In the genomic region with DNA sequence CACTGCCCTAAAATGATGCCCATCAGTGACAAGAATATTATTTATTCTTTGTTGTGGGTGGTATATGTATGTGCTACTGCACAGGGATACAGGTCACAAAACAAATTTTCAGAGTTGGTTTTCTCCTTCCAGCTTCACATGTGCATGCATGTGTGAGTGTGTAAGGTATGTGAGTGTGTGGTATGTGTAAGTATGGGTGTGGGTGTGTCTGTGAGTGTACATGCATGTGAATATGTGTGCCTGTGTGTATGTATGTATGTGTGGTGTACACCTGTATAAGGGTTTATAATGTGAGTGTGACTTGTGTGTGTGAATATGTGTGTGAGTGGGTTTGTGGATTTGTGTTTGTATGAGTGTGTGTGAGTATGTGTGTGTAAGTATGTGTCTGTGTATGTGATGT, we compare ENCODE assay signal across 23 mouse cellular contexts. TPM values are rescaled to one million over a fixed set of nuclear protein-coding genes. Genes with fewer than 3 reads are reported as not detected.
DNase-seq lines count a peak whose midpoint lies in the region; ATAC-seq and TF ChIP-seq lines count a peak whose summit lies in the region.
"Had no signal": no experiment of that assay in that cellular context is flagged by ENCODE, and none has a peak within 500 bp of the region (broad histone marks: within the 10 kb centered on the region; RNA-seq: fewer than 3 reads in every experiment).

No protein-coding gene starts in this region.

- H3K27ac ChIP-seq in forebrain, embryonic 13.5 days = no peak overlapping the region
- no peak overlapping the region for H3K27ac ChIP-seq in forebrain, postnatal 0 days (ENCODE audit: low read depth, low read length)
- H3K27ac ChIP-seq in limb, embryonic 11.5 days (replicated peaks; ENCODE audit: low read depth, low read length) = no peak overlapping the region
- H3K27ac ChIP-seq in limb, embryonic 10.5 days = no peak overlapping the region
- H3K27ac ChIP-seq: kidney, postnatal 0 days; limb, embryonic 15.5 days; liver, embryonic 14.5 days; macrophage had no signal

- no peak overlapping the region for H3K4me3 ChIP-seq in forebrain, embryonic 13.5 days
- H3K4me3 ChIP-seq in forebrain, postnatal 0 days (ENCODE audit: low read depth, low read length) = no peak overlapping the region
- no peak overlapping the region for H3K4me3 ChIP-seq in limb, embryonic 11.5 days (ENCODE audit: low read depth, low read length)
- H3K4me3 ChIP-seq in limb, embryonic 10.5 days = no peak overlapping the region
- H3K4me3 ChIP-seq: limb, embryonic 15.5 days had no signal

- ATAC-seq in forebrain, embryonic 13.5 days = 0 out of 2 replicates have a peak, but pooled peaks have one; percentile 16
- ATAC-seq in forebrain, postnatal 0 days = no peak
- ATAC-seq in limb, embryonic 11.5 days (ENCODE audit: insufficient number of reproducible peaks, low FRiP score, low TSS enrichment, low read depth) = peak; percentile 38; the same call in 1 of the 2 replicates
- ATAC-seq: CD4-positive, CD25-positive, alpha-beta regulatory T cell, adult 4 months; forebrain, embryonic 16.5 days; intestine, embryonic 16.5 days had no signal

- no peak overlapping the region for H3K9ac ChIP-seq in forebrain, embryonic 13.5 days
- H3K9ac ChIP-seq in forebrain, postnatal 0 days = no peak overlapping the region
- H3K9ac ChIP-seq in limb, embryonic 11.5 days (ENCODE audit: low read length) = no peak overlapping the region
- H3K9ac ChIP-seq: limb, embryonic 15.5 days; liver, embryonic 14.5 days had no signal

- no peak for DNase-seq in forebrain, postnatal 0 days
- DNase-seq in limb, embryonic 11.5 days (ENCODE audit: low spot score) = no peak
- no peak for DNase-seq in limb, embryonic 10.5 days (ENCODE audit: low spot score)
- peak; percentile 0 for DNase-seq in urinary bladder, postnatal 14 days (ENCODE audit: low spot score)
- DNase-seq in urinary bladder, postnatal 4 days (ENCODE audit: low spot score in 2 of 2) = no peak
- no peak for DNase-seq in liver
- DNase-seq: adrenal gland, postnatal 25 days; cerebellum, adult 11-12 months; cerebellum, adult 9-11 months; heart, postnatal 14 days; kidney, adult 8-10 months; kidney, postnatal 4 days; lung, adult 2 months; lung, postnatal 10 days; right cerebral cortex, adult 18-20 months had no signal

- H3K9me3 ChIP-seq in forebrain, embryonic 13.5 days (replicated peaks) = no peaks in the 10 kb centered on the region
- no peaks in the 10 kb centered on the region for H3K9me3 ChIP-seq in forebrain, postnatal 0 days (ENCODE audit: low read length)
- H3K9me3 ChIP-seq in limb, embryonic 11.5 days (ENCODE audit: control insufficient read depth, low read length) = no peaks in the 10 kb centered on the region
- no peaks in the 10 kb centered on the region for H3K9me3 ChIP-seq in limb, embryonic 10.5 days (replicated peaks)
- H3K9me3 ChIP-seq: limb, embryonic 15.5 days had no signal

- peaks cover 7% of the 10 kb centered on the region for H3K4me1 ChIP-seq in forebrain, embryonic 13.5 days
- H3K4me1 ChIP-seq in forebrain, postnatal 0 days (ENCODE audit: insufficient read depth) = no peaks in the 10 kb centered on the region
- H3K4me1 ChIP-seq in limb, embryonic 11.5 days (ENCODE audit: control insufficient read depth, insufficient read depth, low read length) = no peaks in the 10 kb centered on the region
- H3K4me1 ChIP-seq in limb, embryonic 10.5 days = no peaks in the 10 kb centered on the region
- H3K4me1 ChIP-seq: limb, embryonic 15.5 days had no signal

- no peak overlapping the region for H3K4me2 ChIP-seq in forebrain, embryonic 13.5 days
- H3K4me2 ChIP-seq in forebrain, postnatal 0 days (ENCODE audit: low read depth) = no peak overlapping the region
- no peak overlapping the region for H3K4me2 ChIP-seq in limb, embryonic 11.5 days (ENCODE audit: low read depth, severe bottlenecking)
- H3K4me2 ChIP-seq: limb, embryonic 15.5 days had no signal

- no peaks in the 10 kb centered on the region for H3K27me3 ChIP-seq in forebrain, embryonic 13.5 days
- no peaks in the 10 kb centered on the region for H3K27me3 ChIP-seq in forebrain, postnatal 0 days (ENCODE audit: insufficient read depth, low read length)
- H3K27me3 ChIP-seq in limb, embryonic 11.5 days (ENCODE audit: control insufficient read depth, insufficient read depth, low read length) = no peaks in the 10 kb centered on the region
- H3K27me3 ChIP-seq in limb, embryonic 10.5 days (ENCODE audit: low read depth, poor library complexity, severe bottlenecking) = no peaks in the 10 kb centered on the region
- H3K27me3 ChIP-seq: limb, embryonic 15.5 days had no signal

- TF ChIP-seq CTCF in forebrain, postnatal 0 days (IDR thresholded peaks at IDR 0.05; ENCODE audit: low read depth) = no peak

- peaks cover 4% of the 10 kb centered on the region; the same call in 1 of the 2 replicates for H3K36me3 ChIP-seq in forebrain, embryonic 13.5 days (ENCODE audit: poor library complexity, severe bottlenecking)
- 0 out of 2 replicates have a peak, but pooled peaks cover 5% of the 10 kb centered on the region for H3K36me3 ChIP-seq in forebrain, postnatal 0 days (ENCODE audit: insufficient read depth)
- H3K36me3 ChIP-seq in limb, embryonic 11.5 days (ENCODE audit: control insufficient read depth, insufficient read depth, low read length) = no peaks in the 10 kb centered on the region
- no peaks in the 10 kb centered on the region for H3K36me3 ChIP-seq in limb, embryonic 10.5 days
- H3K36me3 ChIP-seq: limb, embryonic 15.5 days had no signal

RNA-seq across cellular contexts. Expression of a gene that starts 49.4 kb away (rescaled TPM):
- polyA plus RNA-seq in forebrain, embryonic 13.5 days (2015; fragmentation: Nextera tagmentation; extraction: Ambion mirVana) = 65.8 and 77.6 TPM in 2 replicates
- total RNA-seq in forebrain, postnatal 0 days (2014; rRNA removed) = 146 and 152 TPM in 2 replicates
- polyA plus RNA-seq in forebrain, postnatal 0 days (2015; fragmentation: Nextera tagmentation; extraction: Ambion mirVana) = 149 and 150 TPM in 2 replicates
- 50.1 and 55.5 TPM in 2 replicates for polyA plus RNA-seq in limb, embryonic 11.5 days (2014; fragmentation: Nextera tagmentation; extraction: Ambion mirVana)
- 46.9 and 53.0 TPM in 2 replicates for polyA plus RNA-seq in limb, embryonic 10.5 days (2016; fragmentation: Nextera tagmentation; extraction: Ambion mirVana)

RNA-seq across cellular contexts. Expression of a gene that starts 50.0 kb away (rescaled TPM):
- 56.2 and 62.7 TPM in 2 replicates for polyA plus RNA-seq in forebrain, embryonic 13.5 days (2015; fragmentation: Nextera tagmentation; extraction: Ambion mirVana)
- 11.2 and 12.8 TPM in 2 replicates for total RNA-seq in forebrain, postnatal 0 days (2014; rRNA removed)
- 15.5 and 17.5 TPM in 2 replicates for polyA plus RNA-seq in forebrain, postnatal 0 days (2015; fragmentation: Nextera tagmentation; extraction: Ambion mirVana)
- 78.2 and 83.8 TPM in 2 replicates for polyA plus RNA-seq in limb, embryonic 11.5 days (2014; fragmentation: Nextera tagmentation; extraction: Ambion mirVana)
- polyA plus RNA-seq in limb, embryonic 10.5 days (2016; fragmentation: Nextera tagmentation; extraction: Ambion mirVana) = 77.0 and 77.9 TPM in 2 replicates
